Mouse (Mus musculus) thymus, adult 2 months (tissue): ENCODE results near the gene Trpc3. TPM values are rescaled to one million over a fixed set of nuclear protein-coding genes. Genes with fewer than 3 reads are reported as not detected.
A peak's percentile ranks its signal among the peaks of the same experiment; 100 is the strongest.

Source experiments
- DNase-seq: peaks from one replicate; pipeline ENCODE4 v3.0.0; 2021
- H3K27ac ChIP-seq: fragments of 200-500 bp; 2 replicates; pipeline ENCODE4 v1.5.1; 2012; ENCODE audit warnings: low read length, control low read depth; ENCODE audit not compliant: control insufficient read depth, insufficient read depth
- H3K27me3 ChIP-seq: fragments of 200-500 bp; 2 replicates; pipeline ENCODE4 v1.6.1; 2012; ENCODE audit warnings: mild to moderate bottlenecking, low read length, moderate library complexity, mixed read lengths; ENCODE audit not compliant: control insufficient read depth, insufficient read depth
- H3K36me3 ChIP-seq: fragments of 200-500 bp; 2 replicates; pipeline ENCODE4 v1.6.1; 2012; ENCODE audit warnings: mild to moderate bottlenecking, low read length, moderate library complexity; ENCODE audit not compliant: control insufficient read depth, insufficient read depth
- H3K4me1 ChIP-seq: fragments of 200-500 bp; replicated peaks from 2 replicates; pipeline ENCODE4 v1.6.1; 2012; ENCODE audit warnings: low read length; ENCODE audit not compliant: control insufficient read depth, insufficient read depth
- H3K4me3 ChIP-seq: fragments of 200-500 bp; 2 replicates; pipeline ENCODE4 v1.5.1; 2012; ENCODE audit warnings: mild to moderate bottlenecking, low read length, control low read depth, moderate library complexity; ENCODE audit not compliant: control insufficient read depth, insufficient read depth
- CTCF ChIP-seq: fragments of 200-500 bp; IDR thresholded peaks from 2 replicates; pipeline ENCODE4 v1.5.1; 2012; ENCODE audit warnings: mild to moderate bottlenecking, control low read depth, low read length, moderate library complexity, borderline replicate concordance; ENCODE audit not compliant: control insufficient read depth, poor library complexity, insufficient read depth; ENCODE audit errors: extremely low read depth
- POLR2A ChIP-seq: fragments of 200-500 bp; IDR thresholded peaks from 2 replicates; pipeline ENCODE4 v1.6.1; 2012; ENCODE audit warnings: mild to moderate bottlenecking, low read length, control low read depth, moderate library complexity; ENCODE audit not compliant: control insufficient read depth, poor library complexity, insufficient read depth; ENCODE audit errors: extremely low read depth
- WGBS: fragments of 180-500 bp; shearing (Covaris S2); methylation state at CpG from one replicate; pipeline ENCODE4 v1.1.7; 2018; 5-methylcytosine and 5-hydroxymethylcytosine counted together
- polyA plus RNA-seq: library from polyadenylated mRNA; depleted of rRNA; stranded (reverse); fragments of >200 nt; gene quantifications from 2 replicates; pipeline ENCODE4 v1.2.3, GENCODE M21; 2012; rRNA removed

Gene Trpc3
- 0.43 and 0.58 TPM in 2 replicates for polyA plus RNA-seq

GRCm38 (mm10) chr3:36689392-36690291 lies at the start of gene Trpc3:
Gene Trpc3, minus strand, starts transcription at chr3:36690167.
- 0 out of 2 replicates have a peak, but pooled peaks cover 8% of the 10 kb centered on the region for H3K27me3 ChIP-seq
- TF ChIP-seq POLR2A: no peak
- 0 out of 2 replicates have a peak, but pooled peaks have one; percentile 14 for TF ChIP-seq CTCF
- no peaks in the 10 kb centered on the region for H3K36me3 ChIP-seq
- peaks cover 10% of the 10 kb centered on the region; the same call in 1 of the 2 replicates for H3K4me1 ChIP-seq
- 1% methylated on average over 91 of the region's 91 CpGs for WGBS
- peak; percentile 21 for DNase-seq
- peak within 1 kb of the TSS; percentile 38 for H3K4me3 ChIP-seq
- no peak within 1 kb of the TSS for H3K27ac ChIP-seq

- no peaks in the 10 kb centered on the region for H3K27me3 ChIP-seq
- WGBS: 75% methylated on average over 4 of the region's 4 CpGs
These were observed 48.1 kb upstream of the Trpc3 start for GRCm38 (mm10) chr3:36738071-36738470.

DNA sequence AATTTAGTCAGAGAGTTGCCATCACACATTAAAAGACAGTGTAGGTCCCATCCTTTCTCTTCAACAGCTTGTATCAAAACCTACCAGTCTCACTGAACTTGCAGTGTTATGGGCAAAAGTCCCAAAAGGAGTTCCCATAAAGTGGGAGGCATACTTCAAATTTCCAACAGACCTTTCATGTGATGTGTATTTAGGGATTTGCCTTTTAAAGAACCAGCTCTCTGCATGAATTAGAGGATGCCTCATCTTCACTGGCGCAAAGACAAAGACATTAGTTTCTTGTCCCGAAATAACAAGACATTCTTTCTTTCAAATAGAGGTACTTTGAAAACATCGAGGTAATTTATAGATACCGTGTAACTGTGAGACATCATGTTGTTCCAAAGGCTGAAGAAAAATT lies 43.1 kb upstream of the Trpc3 start:
- Histone ChIP-seq H3K4me1 (no peaks in the 10 kb centered on the region), H3K4me3 (no peak overlapping the region), H3K27ac (no peak overlapping the region), H3K27me3 (no peaks in the 10 kb centered on the region), H3K36me3 (no peaks in the 10 kb centered on the region)
- 96% methylated on average over 4 of the region's 4 CpGs for WGBS
- TF ChIP-seq POLR2A (no peak), CTCF (no peak)
- no peak for DNase-seq

More at GRCm38 (mm10) chr3:36738071-36738470, 48.1 kb upstream of the Trpc3 start:
- H3K36me3 ChIP-seq: no peaks in the 10 kb centered on the region
- H3K4me3 ChIP-seq: no peak overlapping the region
- no peak for DNase-seq
- no peak for TF ChIP-seq CTCF
- TF ChIP-seq POLR2A: no peak
- H3K27ac ChIP-seq: no peak overlapping the region
- no peaks in the 10 kb centered on the region for H3K4me1 ChIP-seq

DNA sequence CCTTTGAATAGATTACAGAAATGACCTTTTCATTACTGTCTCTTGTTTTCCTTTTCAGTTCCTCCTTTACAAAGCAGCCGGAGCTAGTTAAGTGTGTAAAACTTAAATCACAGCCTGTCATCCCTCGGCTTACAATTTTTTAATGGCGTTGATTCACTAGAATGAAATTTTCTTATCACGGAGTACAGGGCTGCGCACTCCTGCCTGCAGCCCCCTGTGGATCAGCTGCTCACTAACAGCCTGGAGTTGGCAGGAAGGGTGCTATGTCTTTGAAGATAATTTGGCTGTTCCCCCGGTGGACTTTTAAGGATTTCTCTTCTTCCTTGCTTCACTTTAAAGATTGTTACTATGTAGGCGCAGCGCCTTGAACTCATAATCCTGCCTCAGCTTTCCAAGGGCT lies 36.6 kb upstream of the Trpc3 start:
- H3K4me3 ChIP-seq: no peak overlapping the region
- WGBS: 84% methylated on average over 8 of the region's 8 CpGs
- TF ChIP-seq POLR2A: no peak
- no peak for TF ChIP-seq CTCF
- no peak for DNase-seq
- no peak overlapping the region for H3K27ac ChIP-seq
- no peaks in the 10 kb centered on the region for H3K36me3 ChIP-seq
- no peaks in the 10 kb centered on the region for H3K27me3 ChIP-seq
- no peaks in the 10 kb centered on the region for H3K4me1 ChIP-seq

GRCm38 (mm10) chr3:36721850-36722249 lies 31.9 kb upstream of the Trpc3 start:
- H3K4me3 ChIP-seq: no peak overlapping the region
- DNase-seq: no peak
- TF ChIP-seq POLR2A (no peak), CTCF (no peak)
- no peaks in the 10 kb centered on the region for H3K4me1 ChIP-seq
- no peak overlapping the region for H3K27ac ChIP-seq
- H3K27me3 ChIP-seq: no peaks in the 10 kb centered on the region
- no peaks in the 10 kb centered on the region for H3K36me3 ChIP-seq
- 87% methylated on average over 3 of the region's 3 CpGs for whole genome bisulfite sequencing

GRCm38 (mm10) chr3:36709521-36709920 lies 19.6 kb upstream of the Trpc3 start:
- no peaks in the 10 kb centered on the region for H3K27me3 ChIP-seq
- 89% methylated on average over 3 of the region's 3 CpGs for WGBS
- no peak for DNase-seq
- TF ChIP-seq POLR2A: no peak
- no peak for TF ChIP-seq CTCF
- H3K27ac ChIP-seq: no peak overlapping the region
- H3K4me3 ChIP-seq: no peak overlapping the region
- no peaks in the 10 kb centered on the region for H3K4me1 ChIP-seq
- H3K36me3 ChIP-seq: no peaks in the 10 kb centered on the region

GRCm38 (mm10) chr3:36690292-36690650 lies 304 bp upstream of the Trpc3 start:
- DNase-seq: no peak
- Histone ChIP-seq H3K4me3 (no peak overlapping the region), H3K4me1 (peaks cover 10% of the 10 kb centered on the region; the same call in 1 of the 2 replicates), H3K36me3 (no peaks in the 10 kb centered on the region), H3K27ac (no peak overlapping the region), H3K27me3 (0 out of 2 replicates have a peak, but pooled peaks cover 8% of the 10 kb centered on the region)
- TF ChIP-seq POLR2A (no peak), CTCF (no peak)
- 18% methylated on average over 7 of the region's 7 CpGs for WGBS
